Mouse (Mus musculus) urinary bladder, postnatal 25 days (tissue): ENCODE data around the gene Pfkp.

Experiments
- DNase-seq: peaks from one replicate; pipeline ENCODE4 v3.0.0; 2022; ENCODE audit warnings: low spot score

Gene Pfkp

DNA sequence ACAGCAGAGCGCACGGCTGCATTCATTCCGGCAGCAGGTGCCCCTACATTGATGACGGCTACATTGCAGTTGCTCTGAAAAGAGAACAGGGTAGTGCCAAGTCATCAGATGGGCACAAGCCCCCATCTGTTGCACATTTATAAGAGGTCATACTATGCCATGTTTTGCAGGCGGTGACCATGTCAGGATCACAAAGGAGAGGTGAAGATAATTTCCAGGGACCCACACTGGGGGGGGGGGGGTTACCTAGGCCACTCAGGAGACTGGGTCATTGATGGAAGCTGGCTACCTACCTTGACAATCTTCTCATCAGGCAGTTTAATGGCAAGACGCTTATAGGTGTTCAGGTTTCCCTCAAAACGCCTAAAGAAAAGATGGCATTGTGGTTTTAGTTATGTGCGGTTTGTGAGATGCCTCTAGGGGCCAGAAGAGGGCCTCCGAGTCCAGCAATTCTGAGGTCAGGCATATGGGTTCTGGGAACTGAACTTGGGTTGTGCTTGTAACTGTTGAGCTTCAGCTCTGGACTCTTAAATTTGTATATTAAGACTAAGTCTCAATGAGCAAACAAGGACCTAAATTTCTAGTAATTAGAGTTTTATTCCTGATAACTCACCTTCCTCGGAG lies 45.7 kb downstream of the Pfkp start:
- DNase-seq = no peak

DNA sequence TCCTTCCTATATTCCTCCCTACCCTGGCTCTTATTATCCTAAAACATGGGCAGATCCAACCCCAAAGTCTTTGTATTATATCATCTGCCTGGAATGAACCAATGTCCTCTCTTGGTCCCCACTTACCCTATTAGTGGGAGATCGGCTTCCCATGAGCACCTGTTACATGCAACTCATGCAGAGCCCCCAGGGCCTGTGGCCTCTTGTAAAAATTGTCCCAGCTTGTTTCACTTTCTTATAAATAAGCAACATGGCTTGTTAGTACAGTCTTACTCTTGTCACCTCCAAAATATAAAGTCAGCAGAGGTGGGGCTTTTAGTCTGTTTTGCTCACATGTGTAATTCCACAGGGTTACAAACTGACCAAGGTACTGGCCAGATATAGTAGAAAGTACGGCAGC lies 46.9 kb downstream of the Pfkp start:
- DNase-seq = no peak

DNA sequence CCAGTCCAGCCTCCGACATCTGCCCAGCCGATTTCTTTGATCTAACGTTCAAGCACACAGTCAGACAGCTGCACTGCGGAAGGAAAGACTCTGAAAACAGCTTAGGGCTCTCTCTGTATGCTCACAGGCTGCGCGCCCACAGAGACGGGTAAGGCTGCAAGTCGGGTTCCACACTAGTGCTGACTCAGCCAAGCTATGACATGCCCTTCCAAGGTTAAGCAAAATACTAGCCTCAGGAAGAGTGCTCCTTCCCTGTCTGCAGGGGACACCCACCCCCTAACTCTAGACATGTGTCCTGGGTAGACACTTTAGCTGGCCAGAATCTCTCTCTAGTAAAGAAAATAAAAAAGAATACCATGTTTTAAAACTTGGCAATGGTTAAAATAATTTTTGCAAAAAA lies 48.0 kb downstream of the Pfkp start:
- no peak for DNase-seq

DNA sequence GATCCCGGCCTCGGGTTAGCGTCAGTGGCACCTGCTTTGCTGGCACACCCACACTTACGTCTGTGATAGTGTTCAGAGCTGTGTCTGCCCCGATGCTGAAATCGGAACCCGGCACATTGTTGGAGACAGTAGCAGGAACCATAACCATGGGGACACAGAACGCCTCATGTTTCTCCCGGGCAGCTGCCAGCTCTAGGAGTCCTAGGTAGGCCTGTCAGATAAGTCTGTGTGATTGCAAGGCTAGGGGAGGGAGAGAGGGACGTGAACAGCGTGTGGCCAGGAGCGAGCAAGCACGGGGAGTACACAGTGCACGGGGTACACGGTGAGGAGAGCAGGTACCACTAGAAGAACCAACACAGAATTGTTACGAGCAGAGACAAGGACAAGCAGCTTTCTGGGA lies 50.8 kb downstream of the Pfkp start:
- DNase-seq = no peak

DNA sequence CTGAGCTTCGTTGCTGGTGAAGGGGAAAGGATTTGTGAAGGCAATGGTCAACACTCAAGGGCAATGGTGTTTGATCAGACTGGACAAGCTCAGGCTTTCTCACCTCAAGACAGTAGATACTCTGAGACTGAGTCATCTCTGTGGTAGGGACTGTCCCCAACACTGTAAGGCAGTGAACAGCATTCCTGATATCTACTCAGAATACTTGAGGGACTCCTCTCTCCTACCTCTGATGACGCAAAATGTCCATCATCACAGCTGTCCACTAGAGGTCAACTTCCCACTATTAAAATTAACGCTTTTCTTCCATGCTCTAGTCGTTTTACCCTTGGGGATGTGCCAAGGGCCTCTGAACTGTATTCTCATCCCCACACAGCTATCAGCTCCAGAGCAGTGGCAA lies 53.2 kb downstream of the Pfkp start:
- no peak for DNase-seq

DNA sequence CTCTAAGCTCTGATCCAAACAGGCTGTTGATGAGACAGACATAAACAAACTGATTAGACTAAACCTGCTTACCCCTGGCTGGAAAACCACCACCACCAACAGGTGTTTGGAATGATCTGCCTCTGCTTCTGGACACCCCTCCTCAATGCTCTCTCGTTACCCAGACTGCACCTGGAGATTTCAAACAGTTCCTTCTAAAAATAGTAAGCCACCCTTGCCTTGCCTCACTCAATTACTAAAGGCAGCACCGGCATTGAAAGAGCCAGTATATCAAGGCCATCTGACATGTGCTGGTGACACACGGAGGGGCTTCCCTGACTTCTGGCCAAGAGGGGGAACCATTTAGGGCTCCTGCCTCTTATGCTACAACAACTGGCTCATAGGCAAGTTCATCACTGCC lies 57.7 kb downstream of the Pfkp start:
- no peak for DNase-seq

DNA sequence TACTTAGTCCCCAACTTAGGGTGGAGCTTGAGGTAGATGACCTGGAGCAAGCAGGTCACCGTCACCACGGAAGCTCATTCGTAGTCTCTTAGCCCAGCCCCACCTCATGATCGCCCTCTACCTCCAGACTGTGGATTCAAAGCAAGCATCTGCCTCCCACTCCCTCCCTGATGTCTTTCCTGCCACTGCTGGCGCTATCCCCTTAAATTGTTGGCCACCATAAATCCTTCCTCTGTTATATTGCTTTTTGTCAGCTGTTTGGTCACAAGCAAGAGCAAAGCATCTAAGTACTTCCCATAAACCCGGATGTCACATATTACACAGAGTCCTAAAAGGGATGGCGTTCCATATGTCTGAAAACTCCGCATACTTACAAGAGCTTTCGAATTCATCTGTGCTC lies 62.6 kb downstream of the Pfkp start:
- no peak for DNase-seq

DNA sequence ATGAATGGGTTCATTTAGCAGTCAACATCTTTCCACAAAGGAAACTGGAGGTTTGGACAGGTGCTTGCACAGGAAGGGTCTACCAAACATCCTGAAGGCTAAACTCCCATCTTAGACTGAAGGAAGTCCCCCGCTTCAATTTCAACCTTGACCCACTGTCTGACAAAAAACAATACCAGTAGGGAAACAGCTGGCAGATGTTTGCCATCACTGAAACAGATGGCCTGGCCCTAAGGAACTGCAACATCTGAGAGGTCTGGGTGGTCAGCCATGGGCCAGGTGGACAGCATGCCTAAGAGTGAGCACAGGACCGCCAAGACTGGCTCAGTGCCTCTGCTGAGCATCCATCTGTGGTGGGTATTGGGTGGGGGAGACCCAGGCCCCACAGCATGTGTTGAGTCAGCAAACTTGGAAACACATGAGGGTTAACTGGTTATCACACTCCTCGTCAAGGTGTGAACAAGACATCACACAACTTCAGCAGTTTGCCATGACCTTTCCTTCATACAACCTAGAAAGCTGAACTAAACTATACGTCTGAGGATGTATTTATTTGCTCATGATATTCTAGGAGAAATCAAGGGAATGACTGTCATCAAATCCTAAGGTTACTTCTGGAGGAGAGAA lies 65.0 kb downstream of the Pfkp start:
- no peak for DNase-seq

DNA sequence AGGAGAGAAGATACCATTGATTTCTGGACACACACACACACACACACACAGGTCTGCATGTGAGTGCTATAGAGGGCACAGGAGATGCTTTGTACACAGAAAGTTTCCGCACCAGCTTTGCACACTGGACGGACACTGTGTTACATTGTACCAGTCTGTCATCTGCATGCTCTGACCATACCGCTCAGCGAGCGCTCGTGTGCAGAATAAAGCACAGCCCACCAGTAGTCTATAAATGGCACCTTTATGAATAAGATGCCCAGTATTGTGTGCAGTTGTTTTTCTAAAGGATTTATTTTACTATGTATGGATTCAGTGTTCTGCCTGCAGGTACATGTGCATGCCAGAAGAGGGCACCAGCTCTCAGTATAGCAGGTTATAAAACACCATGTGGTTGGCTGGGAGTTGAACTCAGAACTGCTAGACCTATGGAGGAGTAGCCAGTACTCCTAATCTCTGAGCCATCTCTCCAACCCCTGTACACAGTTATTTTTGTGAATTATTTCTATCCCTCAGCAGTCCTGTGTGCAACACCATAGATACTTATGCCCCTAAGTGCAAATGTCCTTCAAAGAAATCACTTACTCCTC lies 72.6 kb downstream of the Pfkp start:
- no peak for DNase-seq

DNA sequence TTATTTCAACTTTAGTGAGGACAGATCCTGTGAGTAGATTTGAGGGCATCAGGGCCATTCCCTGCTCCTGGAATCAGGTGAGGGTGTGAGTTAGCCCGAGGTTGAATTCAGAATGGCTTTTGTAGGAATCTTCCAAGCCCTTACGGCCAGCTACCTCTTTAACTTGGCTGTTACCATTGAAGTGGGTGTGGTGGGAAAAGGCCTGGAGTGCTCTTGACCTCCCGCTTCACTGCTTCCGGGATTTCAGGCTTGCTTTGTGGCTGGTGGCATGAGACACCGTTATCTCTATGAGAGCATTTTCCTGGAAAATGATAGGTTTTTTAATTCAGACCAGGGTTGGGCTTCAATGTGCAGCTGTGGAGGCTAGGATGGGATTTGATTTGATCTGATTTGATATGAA lies 83.0 kb downstream of the Pfkp start:
- no peak for DNase-seq

DNA sequence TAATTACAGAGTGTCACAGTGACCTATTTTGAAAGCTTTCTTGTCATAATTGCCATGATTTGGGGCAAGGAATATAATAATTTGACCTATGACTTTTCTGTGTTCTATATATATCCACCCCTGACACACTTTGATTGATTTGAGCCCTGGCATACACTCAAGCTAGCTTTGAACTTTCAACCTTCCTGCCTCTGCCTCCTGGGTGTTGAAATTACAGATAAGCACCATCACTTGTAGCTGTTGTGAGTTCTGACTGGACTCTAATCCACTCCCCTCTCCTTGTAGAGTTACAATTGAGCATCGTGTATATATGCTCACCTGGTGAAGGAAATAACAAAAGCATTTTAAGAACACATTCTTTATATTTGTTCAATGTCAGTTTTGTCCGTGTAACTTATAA lies 86.2 kb downstream of the Pfkp start:
- no peak for DNase-seq

DNA sequence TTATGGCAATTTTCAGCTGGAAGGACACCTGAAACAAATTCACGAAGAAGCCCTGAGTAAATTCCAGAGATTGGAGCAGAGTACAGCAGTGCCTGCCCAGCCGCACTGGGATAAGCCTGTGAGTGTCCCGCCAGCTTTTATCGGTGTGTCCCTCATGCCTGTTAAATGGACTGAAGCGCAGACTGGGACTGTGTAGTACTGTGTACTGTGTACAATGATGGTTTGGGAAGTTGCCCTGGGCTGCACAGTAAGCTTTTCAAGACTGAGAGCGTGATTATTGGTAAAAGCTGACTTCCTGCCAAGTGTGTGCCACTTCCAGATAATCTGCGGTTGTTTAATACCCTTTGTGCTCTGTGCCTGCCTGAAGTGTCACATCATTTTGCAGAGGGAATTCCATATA lies 90.8 kb downstream of the Pfkp start:
- DNase-seq = no peak

DNA sequence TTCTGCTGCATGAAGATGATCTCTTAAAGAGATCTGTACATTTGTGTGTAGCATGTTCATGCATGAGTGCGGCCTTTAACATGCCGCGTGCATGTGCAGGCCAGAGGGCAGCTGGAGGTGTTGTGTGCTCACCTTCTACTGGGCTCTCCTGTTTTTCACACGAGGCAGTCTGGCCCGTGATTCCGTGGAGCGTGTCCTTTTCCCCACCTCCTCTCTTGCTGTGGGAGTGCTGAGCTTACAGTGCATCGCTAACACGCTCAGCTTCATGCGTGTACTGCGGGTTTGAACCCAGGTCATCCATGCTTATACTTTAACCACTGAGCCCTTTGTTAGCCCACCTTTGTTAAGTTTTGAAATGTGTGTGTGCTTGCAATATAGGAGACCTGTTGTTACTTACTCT lies 92.9 kb downstream of the Pfkp start:
- DNase-seq = no peak

DNA sequence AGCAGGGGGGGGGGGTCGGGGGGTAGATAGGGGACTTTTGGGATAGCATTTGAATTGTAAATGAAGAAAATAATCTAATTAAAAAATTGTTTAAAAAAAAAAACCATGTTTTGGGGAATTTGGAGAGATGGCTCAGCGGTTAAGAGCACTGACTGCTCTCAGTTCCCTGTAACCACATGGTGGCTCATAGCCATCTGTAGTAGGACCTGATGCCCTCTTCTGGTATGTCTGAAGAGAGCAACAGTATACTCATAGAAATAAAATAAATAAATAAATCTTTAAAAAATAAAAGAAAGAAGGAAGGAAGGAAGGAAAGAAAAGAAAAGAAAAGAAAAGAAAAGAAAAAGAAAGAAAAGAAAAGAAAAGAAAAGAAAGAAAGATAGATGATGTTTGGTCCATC lies 94.9 kb downstream of the Pfkp start:
- DNase-seq = no peak

DNA sequence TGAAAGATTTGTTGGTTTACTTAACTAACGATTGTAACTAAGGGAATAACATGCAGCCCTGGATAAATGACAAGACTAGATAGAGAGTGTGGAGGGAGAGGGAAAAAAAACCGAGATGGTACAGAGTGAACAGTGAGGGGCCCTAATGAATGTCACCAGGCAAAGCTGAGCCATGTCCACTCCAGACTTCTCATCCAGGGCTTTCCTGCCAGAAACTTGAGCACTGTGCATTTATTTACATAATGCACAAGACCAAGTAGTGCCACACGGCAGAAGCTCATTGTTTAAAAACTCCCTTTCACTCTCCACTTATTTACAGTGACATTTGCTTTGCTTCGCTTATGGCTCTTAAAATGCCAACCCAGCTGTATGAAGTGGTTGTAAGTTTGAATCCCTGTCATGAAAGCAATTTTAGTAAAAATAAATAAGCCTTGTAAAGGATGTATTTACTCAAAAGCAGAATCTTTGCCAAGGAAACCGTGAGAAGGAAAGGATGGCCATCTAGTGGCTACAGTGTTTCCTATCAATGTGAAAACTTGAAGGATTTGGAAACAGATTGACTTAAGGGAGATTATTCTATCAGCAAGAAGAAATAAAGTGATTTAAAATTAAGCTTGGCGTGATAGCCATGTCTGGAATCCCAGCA lies 113.2 kb downstream of the Pfkp start:
- DNase-seq = no peak

DNA sequence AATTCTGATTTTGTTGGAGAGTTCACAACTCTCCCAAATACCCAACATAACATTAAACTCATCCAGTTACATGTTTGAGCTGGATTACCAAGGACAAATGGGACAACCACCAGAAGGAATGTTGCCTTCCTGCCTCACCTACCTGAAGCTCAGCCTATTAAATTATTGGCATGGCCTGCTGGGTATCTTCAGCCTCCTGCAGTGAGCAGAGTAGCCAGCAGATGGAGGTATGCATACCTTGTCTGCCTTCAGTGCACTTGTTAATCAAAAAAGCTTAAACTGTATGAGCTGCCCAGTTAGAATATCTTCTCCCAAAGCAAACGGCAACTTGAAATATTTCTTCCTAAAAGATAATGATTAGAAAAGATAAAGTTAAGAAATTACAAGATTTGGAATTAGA lies 115.9 kb downstream of the Pfkp start:
- no peak for DNase-seq
